ENCODE assay signal across 1 mouse cellular context in the genomic region with DNA sequence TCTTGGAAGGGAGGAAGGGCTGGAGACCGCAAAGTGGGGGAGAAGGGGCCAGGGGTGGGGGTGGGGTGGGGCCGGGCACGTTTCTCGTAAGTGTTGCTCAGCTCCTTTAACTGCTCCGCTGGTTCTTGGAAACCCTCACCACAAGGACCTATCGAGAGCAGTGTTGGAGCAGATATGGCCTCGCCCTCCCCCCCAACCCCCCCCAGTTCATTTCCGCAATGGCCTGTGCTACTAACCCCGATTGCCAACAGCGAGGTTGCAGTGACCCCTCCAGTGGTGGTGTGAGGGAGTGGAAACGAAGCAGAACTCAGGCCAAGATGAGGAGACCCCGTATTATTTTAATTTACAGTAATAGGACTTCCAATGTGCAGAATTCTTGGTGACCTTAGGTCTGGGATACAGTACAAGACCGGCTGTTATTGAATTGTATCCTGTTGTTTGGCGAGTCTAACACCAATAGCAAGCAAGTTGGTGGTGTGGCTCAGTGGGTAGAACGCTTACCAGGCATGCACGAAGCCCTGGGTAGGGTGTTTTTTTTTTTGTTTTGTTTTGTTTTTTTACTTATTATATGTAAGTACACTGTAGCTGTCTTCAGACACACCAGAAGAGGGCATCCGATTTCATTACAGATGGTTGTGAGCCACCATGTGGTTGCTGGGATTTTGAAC.
A peak's percentile ranks its signal among the peaks of the same experiment; 100 is the strongest.
TF ChIP-seq lines count a peak whose summit lies in the region.

No protein-coding gene starts in this region.

TF ChIP-seq in MEL, 35 proteins besides CTCF, POLR2A, EP300 and RAD21 (continued from another document):
- TF ChIP-seq ETS1 (IDR thresholded peaks at IDR 0.05; ENCODE audit: low read depth, low read length) (peak; percentile 88), SIN3A (IDR thresholded peaks at IDR 0.05; ENCODE audit: low read length) (peak; percentile 89), GATA1 (IDR thresholded peaks at IDR 0.05; ENCODE audit: low read depth, low read length) (peak; percentile 77), MAX (IDR thresholded peaks at IDR 0.05; ENCODE audit: low read length) (peak; percentile 27; the same call in 1 of the 2 replicates), MYB (IDR thresholded peaks at IDR 0.05; ENCODE audit: low read depth, low read length) (peak; percentile 83), ZNF384 (IDR thresholded peaks at IDR 0.05; ENCODE audit: low read depth, low read length) (no peak)
